Mouse (Mus musculus) mature B cell (primary cell): ENCODE measurements at regions not wholly inside any gene's neighbourhood (a gene's known extent, or its start where the extent isn't known, plus 50 kb on each side); places are given as distances from the start of the nearest gene placed in this dataset.

Experiments used
- in situ Hi-C: fragments of 300-500 bp; cut with MboI; formaldehyde crosslinking; loops from 2 replicates; pipeline ENCODE4 v1.14.3; 2019

- in situ Hi-C loops, result no loop called here
Observed at GRCm38 (mm10) chr2:78804931-78805330, 63.0 kb upstream of the Ube2e3 start.

- in situ Hi-C loops, result no loop called here
Observed at GRCm38 (mm10) chr2:78803543-78803942, 64.4 kb upstream of the Ube2e3 start.

- in situ Hi-C loops, result no loop called here
Observed at GRCm38 (mm10) chr2:78795446-78795845, 72.5 kb upstream of the Ube2e3 start.

GRCm38 (mm10) chr2:78794734-78795133 is 73.2 kb upstream of the Ube2e3 start:
- in situ Hi-C loops, result no loop called here

GRCm38 (mm10) chr2:78789124-78789523 is 78.8 kb upstream of the Ube2e3 start:
- in situ Hi-C loops, result no loop called here

- in situ Hi-C loops, result no loop called here
Observed at GRCm38 (mm10) chr2:78788222-78788621, 79.7 kb upstream of the Ube2e3 start.

- in situ Hi-C loops, result no loop called here
Observed at GRCm38 (mm10) chr2:78779949-78780348, 88.0 kb upstream of the Ube2e3 start.

GRCm38 (mm10) chr2:78777589-78777988 is 90.3 kb upstream of the Ube2e3 start:
- in situ Hi-C loops, result no loop called here

GRCm38 (mm10) chr2:78754362-78754761 is 113.6 kb upstream of the Ube2e3 start:
- in situ Hi-C loops, result no loop called here

- in situ Hi-C loops, result no loop called here
Observed at GRCm38 (mm10) chr2:78753918-78754317, 114.0 kb upstream of the Ube2e3 start.

GRCm38 (mm10) chr2:78730161-78730560 is 137.8 kb upstream of the Ube2e3 start:
- in situ Hi-C loops, result no loop called here

- in situ Hi-C loops, result no loop called here
Observed at GRCm38 (mm10) chr2:78726060-78726459, 141.9 kb upstream of the Ube2e3 start.

- in situ Hi-C loops, result no loop called here
Observed at GRCm38 (mm10) chr2:78724416-78724815, 143.5 kb upstream of the Ube2e3 start.

GRCm38 (mm10) chr2:78723423-78723822 is 144.5 kb upstream of the Ube2e3 start:
- in situ Hi-C loops, result no loop called here

GRCm38 (mm10) chr2:78722739-78723138 is 145.2 kb upstream of the Ube2e3 start:
- in situ Hi-C loops, result no loop called here

GRCm38 (mm10) chr2:78718550-78718949 is 149.4 kb upstream of the Ube2e3 start:
- in situ Hi-C loops, result no loop called here

GRCm38 (mm10) chr2:78716157-78716798 is 151.6 kb upstream of the Ube2e3 start:
- in situ Hi-C loops, result no loop called here

GRCm38 (mm10) chr2:78694851-78695250 is 173.1 kb upstream of the Ube2e3 start:
- in situ Hi-C loops, result no loop called here

GRCm38 (mm10) chr2:78656668-78657067 is 211.3 kb upstream of the Ube2e3 start:
- in situ Hi-C loops, result no loop called here

GRCm38 (mm10) chr2:78655156-78655855 is 212.6 kb upstream of the Ube2e3 start:
- in situ Hi-C loops, result no loop called here

GRCm38 (mm10) chr2:78651549-78651948 is 216.4 kb upstream of the Ube2e3 start:
- in situ Hi-C loops, result no loop called here

GRCm38 (mm10) chr2:78640361-78640760 is 227.6 kb upstream of the Ube2e3 start:
- in situ Hi-C loops, result no loop called here

- in situ Hi-C loops, result no loop called here
Observed at GRCm38 (mm10) chr2:78625264-78625663, 242.7 kb upstream of the Ube2e3 start.

GRCm38 (mm10) chr2:78606388-78606787 is 261.5 kb upstream of the Ube2e3 start:
- in situ Hi-C loops, result no loop called here
